Mouse (Mus musculus): ENCODE data around the gene Cphx1. TPM values are rescaled to one million over a fixed set of nuclear protein-coding genes. Genes with fewer than 3 reads are reported as not detected.

Cphx1 gene
- not detected for polyA plus RNA-seq (2014; fragmentation: Illumina TruSeq; extraction: RNeasy Lipid Tissue Mini Kit (QIAGEN cat#74804); ENCODE audit: low read depth, low replicate concordance)

DNA sequence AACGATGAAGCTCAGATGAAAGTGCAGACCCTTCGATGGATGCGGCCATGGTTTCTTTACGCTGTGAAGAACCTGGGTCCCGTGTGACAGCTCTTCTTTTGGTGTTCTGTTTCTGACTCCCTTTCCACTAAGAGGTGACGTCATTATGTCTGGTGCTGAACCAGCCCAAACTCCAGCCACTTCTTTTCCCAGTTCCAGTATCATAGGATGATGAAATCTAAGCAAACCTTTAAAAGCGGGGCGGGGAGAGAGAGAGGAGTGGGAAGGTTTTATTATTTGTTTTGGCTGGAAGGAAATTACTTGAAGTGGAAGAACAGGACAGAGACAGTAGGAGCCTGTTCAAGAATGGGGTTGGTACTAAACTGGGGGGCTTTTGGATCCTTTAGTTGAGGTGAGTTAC is at the start of gene Cphx1:
Gene Cphx1 (plus strand): TSS at position 301 of the 400 bp plus-strand sequence.

DNA sequence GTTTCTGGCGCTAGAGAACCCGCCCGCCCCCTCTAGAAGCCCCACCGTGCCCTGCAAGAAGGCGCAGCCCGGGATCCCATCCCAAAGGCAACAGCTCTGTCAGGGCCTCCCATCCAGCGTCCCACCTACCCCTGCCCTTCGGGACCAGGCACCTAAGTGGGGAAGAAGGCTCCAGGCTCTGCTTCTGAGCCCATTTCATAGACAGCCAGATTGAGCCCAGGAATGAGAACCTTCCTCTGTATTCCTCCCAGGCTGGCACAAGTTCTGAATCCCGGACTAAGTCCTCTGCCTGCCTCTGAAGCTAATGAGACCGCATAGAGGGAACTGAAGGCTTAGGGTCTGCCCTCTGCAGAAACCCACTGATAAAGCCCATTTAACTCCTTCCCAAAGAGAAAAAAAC is 35.1 kb upstream of the Cphx1 start, which contains the start of gene Plac9a:
Gene Plac9a (minus strand): TSS at position 101 of the 400 bp plus-strand sequence.

DNA sequence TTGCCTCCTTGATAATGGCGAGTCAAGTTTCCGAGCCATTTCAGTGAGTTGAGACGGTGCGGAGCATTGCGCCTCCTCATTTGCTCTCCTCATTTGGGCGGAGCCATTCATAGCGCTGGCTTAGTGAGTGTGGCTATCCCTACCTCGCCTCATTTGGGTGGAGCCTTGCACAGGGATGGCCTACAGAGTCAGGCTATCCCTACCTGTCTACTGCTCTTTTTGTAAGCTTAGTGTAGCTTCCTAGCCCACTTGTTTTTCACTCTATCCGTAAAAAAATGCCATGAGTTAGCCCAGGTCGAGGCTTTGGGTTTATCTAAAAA is 10.6 kb upstream of the Cphx1 start, which contains the start of gene Tmem254a:
Gene Tmem254a (minus strand): TSS at position 111 of the 320 bp plus-strand sequence.

DNA sequence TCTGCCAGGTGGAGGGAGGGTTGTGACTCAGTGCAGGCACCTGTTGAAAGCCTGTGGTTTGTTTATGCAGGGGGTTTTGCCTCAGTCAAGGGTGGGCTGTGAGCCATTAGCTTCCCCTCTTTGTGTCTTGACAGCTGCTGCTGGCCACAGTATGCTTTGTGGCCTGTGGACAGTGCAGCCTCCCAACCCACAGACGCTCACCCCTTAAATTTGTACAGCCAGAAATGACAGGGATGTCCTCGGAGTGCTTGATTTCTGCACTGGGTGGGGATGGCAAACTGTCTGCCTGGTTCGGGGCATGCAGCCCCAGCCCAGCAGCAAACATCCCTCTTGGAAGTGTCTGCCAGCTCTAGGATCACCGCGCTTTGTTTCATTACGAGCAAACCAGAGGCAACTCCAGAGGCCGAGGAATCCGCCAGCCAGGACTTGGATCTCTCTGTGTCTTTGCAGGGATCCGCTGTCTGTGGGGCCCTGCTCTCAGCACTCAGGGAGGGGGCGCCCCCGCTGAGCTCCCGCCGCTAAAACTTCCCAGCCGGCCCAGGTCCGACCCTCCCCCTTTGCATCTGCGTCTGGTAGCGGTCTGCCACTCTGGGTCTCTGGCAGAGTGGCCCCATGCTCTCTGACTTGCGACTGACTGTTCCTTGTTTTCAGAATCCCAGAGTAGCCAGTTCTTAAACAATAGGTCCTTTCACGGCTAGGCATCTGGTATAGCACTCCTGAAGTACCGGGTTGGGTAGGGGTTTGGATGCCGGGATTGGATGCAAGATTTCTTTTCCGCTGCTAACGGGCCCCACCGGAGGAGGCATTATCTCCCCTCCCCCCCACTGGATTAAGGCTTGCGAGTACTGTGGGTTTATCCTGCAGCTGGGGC is 40.5 kb downstream of the Cphx1 start, which contains the start of gene Duxbl1:
Gene Duxbl1 (plus strand): TSS at position 207 of the 871 bp plus-strand sequence.

Other genes starting within 250 kb of the Cphx1 start
- 6.8 TPM for gene Ppif, start 244.2 kb upstream of the Cphx1 start, polyA plus RNA-seq (2014; fragmentation: Illumina TruSeq; extraction: RNeasy Lipid Tissue Mini Kit (QIAGEN cat#74804); ENCODE audit: low read depth, low replicate concordance)
- gene Zcchc24, start 169.3 kb upstream of the Cphx1 start, polyA plus RNA-seq (2014; fragmentation: Illumina TruSeq; extraction: RNeasy Lipid Tissue Mini Kit (QIAGEN cat#74804); ENCODE audit: low read depth, low replicate concordance), result 21.5 TPM
- 12.7 TPM for gene Anxa11, start 96.1 kb upstream of the Cphx1 start, polyA plus RNA-seq (2014; fragmentation: Illumina TruSeq; extraction: RNeasy Lipid Tissue Mini Kit (QIAGEN cat#74804); ENCODE audit: low read depth, low replicate concordance)
- not detected for gene Plac9a, start 35.2 kb upstream of the Cphx1 start, polyA plus RNA-seq (2014; fragmentation: Illumina TruSeq; extraction: RNeasy Lipid Tissue Mini Kit (QIAGEN cat#74804); ENCODE audit: low read depth, low replicate concordance)
- gene Tmem254a, start 10.6 kb upstream of the Cphx1 start, polyA plus RNA-seq (2014; fragmentation: Illumina TruSeq; extraction: RNeasy Lipid Tissue Mini Kit (QIAGEN cat#74804); ENCODE audit: low read depth, low replicate concordance), result 11.4 TPM
- 0.35 TPM for gene Duxbl1, start 40.3 kb downstream of the Cphx1 start, polyA plus RNA-seq (2014; fragmentation: Illumina TruSeq; extraction: RNeasy Lipid Tissue Mini Kit (QIAGEN cat#74804); ENCODE audit: low read depth, low replicate concordance)
- 8.6 TPM for gene Gm9780, start 104.4 kb downstream of the Cphx1 start, polyA plus RNA-seq (2014; fragmentation: Illumina TruSeq; extraction: RNeasy Lipid Tissue Mini Kit (QIAGEN cat#74804); ENCODE audit: low read depth, low replicate concordance)
- not detected for gene Tmem254c, start 129.1 kb downstream of the Cphx1 start, polyA plus RNA-seq (2014; fragmentation: Illumina TruSeq; extraction: RNeasy Lipid Tissue Mini Kit (QIAGEN cat#74804); ENCODE audit: low read depth, low replicate concordance)
- gene Cphx2, start 143.2 kb downstream of the Cphx1 start, polyA plus RNA-seq (2014; fragmentation: Illumina TruSeq; extraction: RNeasy Lipid Tissue Mini Kit (QIAGEN cat#74804); ENCODE audit: low read depth, low replicate concordance), result not detected
- not detected for gene Cphx3, start 144.0 kb downstream of the Cphx1 start, polyA plus RNA-seq (2014; fragmentation: Illumina TruSeq; extraction: RNeasy Lipid Tissue Mini Kit (QIAGEN cat#74804); ENCODE audit: low read depth, low replicate concordance)
- gene Duxbl2, start 180.0 kb downstream of the Cphx1 start, polyA plus RNA-seq (2014; fragmentation: Illumina TruSeq; extraction: RNeasy Lipid Tissue Mini Kit (QIAGEN cat#74804); ENCODE audit: low read depth, low replicate concordance), result not detected
- not detected for gene Plac9b, start 244.2 kb downstream of the Cphx1 start, polyA plus RNA-seq (2014; fragmentation: Illumina TruSeq; extraction: RNeasy Lipid Tissue Mini Kit (QIAGEN cat#74804); ENCODE audit: low read depth, low replicate concordance)